Mouse (Mus musculus) T-helper 1 cell (primary cell): ENCODE results near the gene Phtf1.

ENCODE experiments used
- in situ Hi-C: fragments of 300-600 bp; cut with MboI, MseI; formaldehyde crosslinking; loops from one replicate; pipeline ENCODE4 v1.15.1; 2025; ENCODE audit warnings: high pct_unique_total_duplicates

The Phtf1 gene

GRCm38 (mm10) chr3:103967861-103968691, at the start of gene Phtf1:
Phtf1 (plus strand) TSS chr3:103968110.
- in situ Hi-C loops = no loop called here

GRCm38 (mm10) chr3:103920094-103920493, 47.8 kb upstream of the Phtf1 start:
- in situ Hi-C loops = no loop called here

GRCm38 (mm10) chr3:103925302-103925701, 42.6 kb upstream of the Phtf1 start:
- in situ Hi-C loops = no loop called here

DNA sequence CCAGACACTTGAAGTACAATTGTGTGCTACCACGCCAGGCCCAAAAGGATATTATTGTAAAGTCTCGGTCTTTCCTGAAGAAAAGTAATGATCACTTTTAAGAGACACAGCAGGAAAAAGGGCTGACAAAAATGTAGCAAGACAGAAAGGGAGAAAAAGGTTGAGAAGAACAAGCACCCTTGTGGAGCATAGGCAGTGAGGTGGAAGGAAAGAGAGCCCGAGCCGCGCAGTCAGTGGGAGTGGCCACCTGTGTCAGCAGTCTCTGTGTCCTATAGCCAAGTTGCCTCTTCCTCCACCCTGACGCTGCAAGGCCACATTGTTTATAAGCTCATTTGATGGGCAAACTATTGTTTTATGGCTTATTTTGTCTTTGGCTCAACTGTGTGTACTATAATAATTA, 40.4 kb upstream of the Phtf1 start:
- in situ Hi-C loops = no loop called here

DNA sequence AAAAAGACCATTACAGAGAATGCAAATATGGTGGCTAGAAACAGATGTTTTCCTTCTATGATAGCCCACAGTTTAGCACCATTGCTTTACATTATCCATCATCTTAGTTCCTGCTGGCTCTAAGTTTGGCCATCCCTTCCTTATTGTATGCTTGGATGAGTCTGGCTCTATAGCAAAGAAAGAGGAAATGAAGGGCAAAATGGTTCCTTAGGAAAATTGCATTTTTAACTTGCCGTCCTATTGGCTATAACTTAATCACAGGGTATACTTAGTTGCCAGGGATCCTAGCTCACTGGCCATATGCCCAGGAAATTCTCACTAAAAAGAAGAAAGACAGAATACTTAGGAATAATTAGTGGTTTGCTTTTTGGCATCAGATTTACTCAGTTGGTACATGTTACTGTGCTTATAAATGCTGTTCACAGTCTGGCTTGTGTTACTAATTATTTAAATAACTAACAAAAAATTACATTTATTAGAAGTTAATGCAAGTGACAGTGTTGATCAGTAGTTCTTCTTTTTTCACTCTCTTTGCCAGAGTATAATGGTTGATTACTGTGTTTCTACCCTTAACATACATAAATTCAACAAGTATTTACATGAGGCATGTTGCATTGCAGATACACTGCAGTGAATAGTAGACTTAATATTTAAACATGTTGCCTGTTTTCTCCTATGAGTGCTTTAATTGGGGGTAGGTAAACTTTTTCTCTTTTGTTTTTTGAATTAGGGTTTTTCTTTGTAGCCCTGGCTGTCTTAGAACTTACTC, 22.9 kb upstream of the Phtf1 start:
- in situ Hi-C loops = no loop called here

- in situ Hi-C loops = no loop called here
Observed at GRCm38 (mm10) chr3:103948666-103949065, 19.2 kb upstream of the Phtf1 start.

DNA sequence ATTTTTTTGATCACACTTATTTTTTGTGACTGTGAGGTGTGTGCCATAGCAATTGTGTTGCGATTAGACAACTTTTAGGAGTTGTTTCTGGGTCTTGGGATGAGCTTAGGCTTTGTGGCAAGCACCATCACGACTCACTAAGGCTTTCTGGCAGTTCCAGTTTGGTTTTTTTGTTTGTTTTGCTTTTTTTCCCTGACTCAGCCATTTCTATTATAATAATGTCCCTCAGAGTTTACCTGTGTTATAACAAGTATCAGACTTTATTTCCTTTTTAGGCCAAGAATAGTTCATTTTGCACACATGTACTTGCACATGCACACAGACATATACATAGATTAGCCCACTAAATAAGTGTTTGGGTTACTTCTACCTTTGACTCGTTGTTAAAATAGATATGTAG, 7.3 kb upstream of the Phtf1 start:
- in situ Hi-C loops = no loop called here

GRCm38 (mm10) chr3:103967231-103967630, 679 bp upstream of the Phtf1 start:
- in situ Hi-C loops = no loop called here

- in situ Hi-C loops = no loop called here
Observed at GRCm38 (mm10) chr3:103968701-103969100, 791 bp downstream of the Phtf1 start.

DNA sequence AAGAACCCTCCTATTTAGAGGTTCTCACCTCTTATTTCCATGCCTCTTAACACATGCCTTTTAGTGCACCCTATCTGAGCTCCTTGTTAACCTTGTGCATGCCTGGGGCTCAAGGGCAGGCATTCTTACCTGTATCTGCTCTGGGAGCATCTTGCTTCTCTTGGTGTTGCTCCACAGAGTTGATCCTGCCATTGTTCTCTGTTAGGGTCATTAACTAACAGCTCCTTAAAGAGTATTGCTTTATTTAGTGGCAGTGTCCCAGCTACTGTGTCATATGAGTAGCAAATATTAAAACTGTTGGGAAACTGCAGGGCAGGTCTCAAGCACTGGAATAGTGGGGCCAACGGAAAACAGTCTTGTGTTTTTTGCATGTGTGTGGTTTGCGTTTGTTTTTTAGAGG, 3.2 kb downstream of the Phtf1 start:
- in situ Hi-C loops = no loop called here

DNA sequence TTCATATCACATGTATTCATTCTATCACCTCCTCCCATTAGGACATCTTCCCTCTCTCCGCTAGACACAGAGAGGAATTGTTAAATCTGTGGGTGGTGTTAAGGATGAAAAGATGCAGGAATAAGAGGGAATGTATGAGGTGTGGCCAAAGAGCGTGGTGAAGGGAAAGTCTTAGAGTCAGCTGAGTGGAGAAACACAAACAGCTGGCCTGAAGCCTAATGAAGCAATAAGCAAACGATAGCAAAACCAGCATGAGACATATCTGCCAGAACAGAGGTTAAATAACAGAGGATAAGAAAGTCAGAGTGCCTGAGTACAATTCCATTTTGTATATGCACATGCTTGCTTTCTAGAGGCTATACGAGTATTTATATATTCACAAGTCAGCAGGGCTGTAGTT, 16.6 kb downstream of the Phtf1 start:
- in situ Hi-C loops = no loop called here

DNA sequence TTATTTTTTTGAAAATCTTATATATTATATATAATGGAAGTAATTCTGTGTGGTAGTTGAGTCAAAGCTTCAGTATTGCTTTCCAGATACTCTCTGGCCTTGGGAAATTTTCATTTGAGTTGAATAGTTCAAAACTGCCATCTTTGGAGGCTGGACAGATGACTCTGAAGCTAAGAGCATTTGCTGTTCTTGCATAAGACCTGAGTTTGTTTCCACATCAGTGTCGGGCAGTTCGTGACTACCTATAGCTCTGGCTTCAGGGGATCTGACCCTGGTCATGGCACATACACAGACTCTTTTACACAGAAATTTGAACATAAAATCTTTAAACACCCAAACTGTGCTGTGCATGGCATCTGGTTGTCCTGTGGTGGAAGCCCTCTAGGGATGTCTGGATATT, 17.3 kb downstream of the Phtf1 start:
- in situ Hi-C loops = no loop called here

GRCm38 (mm10) chr3:103987831-103988432, 20.0 kb downstream of the Phtf1 start:
- in situ Hi-C loops = no loop called here

GRCm38 (mm10) chr3:103989352-103989751, 21.4 kb downstream of the Phtf1 start:
- in situ Hi-C loops = no loop called here

DNA sequence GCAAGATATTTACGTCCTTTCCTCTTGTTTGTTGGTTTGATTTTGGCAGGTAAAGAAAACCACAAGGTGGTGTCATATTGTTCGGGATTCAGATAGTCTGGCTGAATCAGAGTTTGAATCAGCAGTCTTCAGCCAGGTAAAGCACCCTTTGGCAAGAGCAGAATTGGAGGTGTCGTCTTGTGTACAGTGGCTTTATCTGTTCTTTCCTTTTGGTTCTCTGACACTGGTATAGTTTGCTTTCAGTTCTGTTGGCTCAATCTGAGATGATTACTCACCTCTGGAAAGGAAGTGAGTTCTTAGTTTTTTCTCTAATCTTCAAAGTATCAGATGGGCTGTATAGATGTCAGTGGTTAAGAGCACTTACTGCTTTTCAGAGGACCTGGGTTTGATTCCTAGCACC, 23.4 kb downstream of the Phtf1 start:
- in situ Hi-C loops = no loop called here

DNA sequence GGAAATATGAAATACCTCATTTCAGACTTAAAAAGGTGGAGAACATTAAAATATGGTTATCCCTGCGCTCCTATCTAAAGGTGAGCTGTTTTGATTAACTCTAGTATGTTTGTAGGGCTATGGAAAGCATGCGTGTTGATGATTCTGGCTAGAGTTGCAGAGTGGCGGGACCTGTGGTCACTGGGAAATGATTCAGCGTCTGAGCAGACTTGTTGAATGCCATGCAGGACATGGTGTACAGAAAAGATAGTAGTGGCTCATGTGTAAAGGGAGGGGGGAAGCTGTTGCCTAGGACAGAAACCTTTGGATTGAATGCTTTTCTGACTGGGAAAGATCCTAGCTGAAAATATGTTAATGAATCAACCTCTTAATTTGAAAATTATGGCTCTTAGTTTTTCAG, 30.8 kb downstream of the Phtf1 start:
- in situ Hi-C loops = no loop called here

DNA sequence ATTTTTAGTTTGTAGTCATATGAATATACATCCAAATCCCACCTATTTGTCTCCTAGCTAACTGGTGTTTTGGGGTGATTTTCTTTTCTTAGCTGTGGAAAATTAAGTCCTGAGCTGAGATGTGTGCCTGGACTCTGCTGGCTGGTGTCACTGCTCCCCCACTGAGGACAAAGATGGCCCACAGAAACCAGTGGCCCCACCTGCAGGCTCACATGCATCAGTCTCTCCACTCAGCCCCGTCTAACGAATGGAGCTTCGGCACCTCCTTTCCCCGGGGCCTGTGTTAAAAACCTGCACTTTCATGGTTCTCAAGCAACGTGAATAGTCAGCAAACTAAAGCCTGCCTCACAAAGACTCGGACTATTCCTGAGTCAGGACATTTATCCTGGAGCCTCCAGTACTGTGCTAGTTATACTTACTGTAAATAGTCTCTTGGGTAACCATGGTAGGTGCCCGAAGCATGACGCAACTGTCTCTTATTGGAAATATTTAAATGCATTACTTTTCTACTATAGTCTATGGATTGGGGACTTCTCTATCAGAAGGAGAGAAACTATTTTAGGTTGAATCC, 39.1 kb downstream of the Phtf1 start:
- in situ Hi-C loops = no loop called here

DNA sequence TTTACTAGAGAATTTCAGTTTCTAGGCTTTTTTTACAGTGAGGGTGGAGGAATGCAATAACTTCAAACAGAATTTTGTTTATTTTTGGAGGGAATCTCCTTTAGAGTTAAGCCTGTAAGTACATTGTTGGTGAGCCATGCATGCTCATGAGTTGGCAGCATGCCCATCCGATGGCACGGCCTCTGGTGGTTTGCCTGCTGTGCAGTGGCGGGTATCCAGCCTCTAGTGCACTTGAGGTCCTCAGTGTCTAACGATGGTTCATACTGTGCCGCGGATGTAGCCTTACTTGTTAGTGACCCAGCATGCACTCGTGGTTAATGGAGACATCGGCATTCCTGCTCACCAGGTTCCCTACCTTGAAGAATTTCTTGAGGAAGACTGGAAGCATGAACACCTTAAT, 39.6 kb downstream of the Phtf1 start:
- in situ Hi-C loops = no loop called here

- in situ Hi-C loops = loop anchor here (10.0 kb wide), 1 partner anchor 435 kb away; no protein-coding TSS in a partner anchor
Observed at GRCm38 (mm10) chr3:104009924-104010662, 42.2 kb downstream of the Phtf1 start.

DNA sequence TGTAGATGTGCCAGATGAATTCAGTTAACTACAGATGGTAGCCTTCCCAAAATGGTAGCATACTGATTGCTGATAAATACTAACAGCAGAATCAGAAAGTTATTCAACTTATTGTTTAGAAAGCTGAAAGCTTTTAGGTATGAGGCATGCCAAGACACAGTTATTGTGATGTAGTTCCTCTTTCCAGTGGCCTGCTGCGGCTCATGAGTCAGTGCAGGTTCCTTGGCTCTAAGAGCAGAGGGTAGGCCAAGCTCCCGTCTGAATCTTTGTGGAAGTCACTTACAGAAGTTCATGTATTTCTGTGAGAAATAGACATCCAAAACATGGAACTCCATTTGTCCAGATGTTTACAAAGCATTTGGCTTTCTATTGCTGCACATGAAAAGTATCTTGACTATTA, 44.1 kb downstream of the Phtf1 start:
- in situ Hi-C loops = loop anchor here (10.0 kb wide), 1 partner anchor 433 kb away; no protein-coding TSS in a partner anchor

GRCm38 (mm10) chr3:104017931-104018330, 50.0 kb downstream of the Phtf1 start:
- in situ Hi-C loops = loop anchor here (10.0 kb wide), 1 partner anchor 427 kb away; no protein-coding TSS in a partner anchor
